Mouse (Mus musculus) forebrain, embryonic 14.5 days (tissue): ENCODE measurements around the gene Srrm2. TPM values are rescaled to one million over a fixed set of nuclear protein-coding genes. Genes with fewer than 3 reads are reported as not detected.
A peak's percentile ranks its signal among the peaks of the same experiment; 100 is the strongest.

Experiments used
- ATAC-seq: fragments of 200-750 bp; cut with Nextera tagmentation; 2 replicates; pipeline ENCODE4 v1.8.0; 2017; ENCODE audit warnings: mild to moderate bottlenecking, moderate library complexity
- DNase-seq: peaks from one replicate; pipeline ENCODE4 v3.0.0-alpha.2; 2015; ENCODE audit warnings: low spot score
- H3K27ac ChIP-seq: fragments of 300-500 bp; sonication (generic); 2 replicates; pipeline ENCODE4 v1.5.1; 2014; ENCODE audit warnings: low read depth, mild to moderate bottlenecking, control low read depth, low read length, moderate library complexity
- H3K27me3 ChIP-seq: fragments of 300-500 bp; sonication (generic); replicated peaks from 2 replicates; pipeline ENCODE4 v1.6.1; 2014; ENCODE audit warnings: low read length, control low read depth, mixed read lengths; ENCODE audit not compliant: control insufficient read depth, insufficient read depth
- H3K36me3 ChIP-seq: fragments of 300-500 bp; sonication (generic); 2 replicates; pipeline ENCODE4 v1.6.1; 2014; ENCODE audit warnings: low read length, control low read depth; ENCODE audit not compliant: control insufficient read depth, insufficient read depth
- H3K4me1 ChIP-seq: fragments of 300-500 bp; sonication (generic); 2 replicates; pipeline ENCODE4 v1.6.1; 2014; ENCODE audit warnings: antibody characterized with exemption, low read length, control low read depth; ENCODE audit not compliant: control insufficient read depth, insufficient read depth
- H3K4me2 ChIP-seq: fragments of 300-500 bp; sonication (generic); 2 replicates; pipeline ENCODE4 v1.6.1; 2014; ENCODE audit warnings: mild to moderate bottlenecking, control low read depth, low read length
- H3K4me3 ChIP-seq: fragments of 300-500 bp; sonication (generic); 2 replicates; pipeline ENCODE4 v1.5.1; 2014; ENCODE audit warnings: low read depth, low read length, control low read depth
- H3K9ac ChIP-seq: fragments of 300-500 bp; sonication (generic); 2 replicates; pipeline ENCODE4 v1.6.1; 2014; ENCODE audit warnings: mild to moderate bottlenecking, low read length, control low read depth, moderate library complexity
- H3K9me3 ChIP-seq: fragments of 300-500 bp; sonication (generic); replicated peaks from 2 replicates; pipeline ENCODE4 v1.6.1; 2016; ENCODE audit warnings: low read length, control low read depth, mixed read lengths; ENCODE audit not compliant: control insufficient read depth
- WGBS: fragments of 180-500 bp; shearing (Covaris S2); extraction: QIAGEN DNeasy Blood & Tissue Kit; methylation state at CpG from one replicate; pipeline ENCODE4 v1.1.7; 2014; 5-methylcytosine and 5-hydroxymethylcytosine counted together
- polyA plus RNA-seq: library from polyadenylated mRNA; unstranded; fragments of >200 nt; fragmentation: Nextera tagmentation; extraction: Ambion mirVana; gene quantifications from 2 replicates; pipeline ENCODE4 v1.2.1, GENCODE M21; 2014

Gene Srrm2
- polyA plus RNA-seq, 1 experiment from 2014 or later, result 226 TPM

DNA sequence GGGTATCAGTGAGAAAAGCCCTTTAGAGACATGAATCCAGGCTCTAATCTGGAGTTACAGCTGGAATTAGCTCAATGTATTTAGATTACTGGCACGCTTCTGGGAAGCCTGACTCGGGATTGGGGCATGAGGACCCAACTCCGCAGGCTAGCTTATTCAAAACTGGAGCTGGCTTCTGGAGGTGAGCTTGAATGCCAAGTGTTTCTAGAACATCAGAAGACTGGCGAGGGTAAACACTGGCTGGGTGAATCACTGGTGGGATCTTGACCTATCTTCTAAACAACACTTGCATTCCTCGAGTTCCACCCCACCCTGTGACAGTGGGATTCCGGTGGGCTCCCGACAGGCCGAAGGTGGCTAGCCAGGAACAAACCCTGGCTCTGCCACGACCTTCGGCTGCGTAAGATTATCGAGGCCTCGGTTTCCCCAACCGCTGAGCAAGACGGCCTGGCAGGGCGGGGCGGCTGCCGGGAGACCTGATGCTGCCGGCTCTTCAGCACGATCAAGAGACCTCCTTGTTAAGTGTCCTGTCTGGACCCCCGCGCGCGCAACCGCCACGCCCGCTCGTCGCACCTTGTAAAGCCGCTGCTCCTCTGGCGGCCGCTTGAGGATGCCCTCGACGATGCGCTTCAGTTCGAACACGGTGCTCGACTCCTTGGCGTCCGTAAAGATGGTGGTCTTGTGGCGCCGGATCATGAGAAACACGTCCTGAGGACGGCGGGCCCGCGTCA is 38.1 kb downstream of the Srrm2 start:
- Histone ChIP-seq H3K4me2 (peak overlapping the region; percentile 76), H3K36me3 (peaks cover 42% of the 10 kb centered on the region), H3K4me1 (peaks cover 14% of the 10 kb centered on the region), H3K9ac (peak overlapping the region; percentile 92), H3K27me3 (0 out of 2 replicates have a peak, but pooled peaks cover 8% of the 10 kb centered on the region), H3K9me3 (no peaks in the 10 kb centered on the region), H3K27ac (peak overlapping the region; percentile 94), H3K4me3 (peak overlapping the region; percentile 79)
- ATAC-seq, result peak; percentile 83
- under 1% methylated on average over 47 of the region's 47 CpGs for WGBS
- DNase-seq, result peak; percentile 58

DNA sequence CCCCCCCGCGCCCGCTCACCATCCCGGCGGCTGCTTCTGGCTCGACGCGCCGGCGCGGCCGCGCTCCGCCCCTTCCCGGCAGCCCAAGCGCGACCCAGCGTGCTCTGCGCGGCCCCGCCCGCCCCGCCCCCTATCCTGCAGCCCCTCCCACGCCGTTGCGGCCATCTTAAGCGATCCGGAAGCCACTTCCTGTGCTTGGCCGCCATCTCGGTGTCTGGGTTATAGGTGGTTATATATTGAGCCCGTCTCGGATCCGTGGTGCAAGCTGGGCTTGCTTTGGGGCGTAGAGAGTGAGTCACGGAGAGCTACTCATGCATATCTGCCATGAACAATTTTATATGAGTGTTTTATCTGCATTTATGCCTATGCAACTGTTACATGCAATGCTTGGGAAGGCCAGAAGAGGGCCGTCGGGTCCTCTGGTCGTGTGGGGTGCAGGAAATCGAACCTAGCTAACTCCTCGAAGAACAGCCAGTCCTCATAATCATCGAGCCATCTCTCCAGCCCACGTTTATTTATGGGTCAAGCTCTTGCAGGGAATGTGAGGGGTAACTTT is 38.8 kb downstream of the Srrm2 start, which contains the start of gene Elob:
Gene Elob (minus strand): TSS at position 73 of the 556 bp plus-strand sequence.
- H3K36me3 ChIP-seq, result peaks cover 34% of the 10 kb centered on the region
- H3K9me3 ChIP-seq, result no peaks in the 10 kb centered on the region
- H3K9ac ChIP-seq, result peak within 1 kb of the TSS; percentile 92
- WGBS, result 1% methylated on average over 32 of the region's 42 CpGs
- H3K4me1 ChIP-seq, result peaks cover 14% of the 10 kb centered on the region
- H3K4me3 ChIP-seq, result peak within 1 kb of the TSS; percentile 79
- ATAC-seq, result peak; percentile 96
- peak within 1 kb of the TSS; percentile 76 for H3K4me2 ChIP-seq
- peak within 1 kb of the TSS; percentile 94 for H3K27ac ChIP-seq
- DNase-seq, result peak; percentile 95
- 0 out of 2 replicates have a peak, but pooled peaks cover 8% of the 10 kb centered on the region for H3K27me3 ChIP-seq

DNA sequence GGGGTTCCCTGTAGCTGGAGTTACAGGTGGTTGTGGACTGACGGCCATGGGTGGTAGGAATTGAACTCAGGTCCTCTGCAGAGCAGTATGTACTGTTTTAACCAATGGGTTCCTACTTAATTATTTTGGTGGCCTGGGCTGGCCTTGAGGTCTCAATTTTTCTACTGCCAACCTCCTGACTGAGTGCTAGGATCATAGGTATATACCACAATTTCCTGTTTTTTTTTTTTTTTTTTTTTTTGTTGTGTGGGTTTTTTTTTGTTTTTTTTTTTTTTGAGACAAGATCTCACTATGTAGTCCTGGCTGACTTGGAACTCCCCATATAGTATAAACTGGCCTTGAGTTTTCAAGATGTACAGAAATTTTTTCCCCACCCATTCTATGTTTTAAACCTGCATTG is 40.9 kb downstream of the Srrm2 start:
- Histone ChIP-seq H3K36me3 (peaks cover 14% of the 10 kb centered on the region), H3K4me2 (no peak overlapping the region), H3K27ac (no peak overlapping the region), H3K9me3 (no peaks in the 10 kb centered on the region), H3K27me3 (0 out of 2 replicates have a peak, but pooled peaks cover 8% of the 10 kb centered on the region), H3K4me3 (no peak overlapping the region), H3K4me1 (peaks cover 14% of the 10 kb centered on the region), H3K9ac (no peak overlapping the region)
- ATAC-seq (no peak), DNase-seq (no peak)
- WGBS, result 97% methylated on average over 1 of the region's 1 CpGs

DNA sequence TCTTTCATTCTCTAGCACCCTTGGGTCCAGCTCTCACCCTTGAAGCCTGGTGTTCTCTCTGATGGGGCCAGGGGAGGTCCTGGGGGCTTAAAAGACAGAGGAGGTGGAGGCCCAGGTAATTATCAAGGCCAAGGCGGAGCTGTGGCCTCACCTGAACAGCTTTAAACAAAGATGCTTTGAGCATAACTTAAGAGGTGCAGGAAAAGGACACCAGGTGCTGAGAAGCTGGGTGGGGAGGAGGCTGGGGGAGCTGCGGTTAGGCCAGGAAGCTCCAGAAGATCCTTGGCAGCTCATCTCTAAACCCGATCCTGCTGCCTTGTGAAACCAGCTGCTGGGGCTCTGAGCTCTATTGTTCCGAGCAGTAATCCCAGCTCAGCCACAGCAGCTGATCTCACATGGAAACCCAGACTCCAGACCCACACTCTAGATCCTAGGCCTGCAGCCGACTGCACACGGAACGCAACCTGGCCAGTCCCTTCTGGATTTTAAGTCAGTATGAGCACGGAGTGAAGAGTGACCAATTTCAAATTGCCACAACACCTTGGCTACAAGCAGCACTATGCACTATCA is 45.8 kb downstream of the Srrm2 start, which contains the start of gene Prss33:
Gene Prss33 (minus strand): TSS at position 51 of the 570 bp plus-strand sequence.
- H3K9ac ChIP-seq, result no peak within 1 kb of the TSS
- no peaks in the 10 kb centered on the region for H3K4me1 ChIP-seq
- no peak within 1 kb of the TSS for H3K27ac ChIP-seq
- no peak for ATAC-seq
- H3K27me3 ChIP-seq, result 0 out of 2 replicates have a peak, but pooled peaks cover 8% of the 10 kb centered on the region
- no peak for DNase-seq
- WGBS, result 58% methylated on average over 8 of the region's 8 CpGs
- H3K36me3 ChIP-seq, result no peaks in the 10 kb centered on the region
- H3K4me3 ChIP-seq, result no peak within 1 kb of the TSS
- no peaks in the 10 kb centered on the region for H3K9me3 ChIP-seq
- H3K4me2 ChIP-seq, result no peak within 1 kb of the TSS

DNA sequence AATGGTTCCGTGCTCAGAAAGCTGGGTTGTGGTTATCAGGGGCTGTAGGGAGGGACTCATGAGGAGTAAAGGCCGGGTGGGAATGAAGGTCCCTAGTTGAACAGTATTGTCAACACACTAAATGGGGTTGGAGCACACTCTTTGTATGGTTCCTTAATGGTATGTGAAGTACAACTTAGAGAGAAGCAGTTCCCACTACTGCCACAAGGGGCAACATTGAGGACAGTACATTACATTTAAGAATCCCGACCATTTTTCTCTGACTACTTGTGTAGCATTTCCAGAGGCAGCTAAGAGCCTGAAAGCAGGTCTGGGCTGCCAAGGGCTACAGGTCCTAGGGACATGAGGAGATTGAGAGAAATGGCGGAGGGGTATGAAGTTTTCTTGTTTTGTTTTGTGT is 50.8 kb downstream of the Srrm2 start:
- Histone ChIP-seq H3K27me3 (no peaks in the 10 kb centered on the region), H3K9me3 (no peaks in the 10 kb centered on the region), H3K4me2 (no peak overlapping the region), H3K27ac (no peak overlapping the region), H3K4me3 (no peak overlapping the region), H3K36me3 (no peaks in the 10 kb centered on the region), H3K9ac (no peak overlapping the region), H3K4me1 (no peaks in the 10 kb centered on the region)
- peak; percentile 86 for DNase-seq
- WGBS, result 28% methylated on average over 4 of the region's 4 CpGs
- ATAC-seq, result no peak

DNA sequence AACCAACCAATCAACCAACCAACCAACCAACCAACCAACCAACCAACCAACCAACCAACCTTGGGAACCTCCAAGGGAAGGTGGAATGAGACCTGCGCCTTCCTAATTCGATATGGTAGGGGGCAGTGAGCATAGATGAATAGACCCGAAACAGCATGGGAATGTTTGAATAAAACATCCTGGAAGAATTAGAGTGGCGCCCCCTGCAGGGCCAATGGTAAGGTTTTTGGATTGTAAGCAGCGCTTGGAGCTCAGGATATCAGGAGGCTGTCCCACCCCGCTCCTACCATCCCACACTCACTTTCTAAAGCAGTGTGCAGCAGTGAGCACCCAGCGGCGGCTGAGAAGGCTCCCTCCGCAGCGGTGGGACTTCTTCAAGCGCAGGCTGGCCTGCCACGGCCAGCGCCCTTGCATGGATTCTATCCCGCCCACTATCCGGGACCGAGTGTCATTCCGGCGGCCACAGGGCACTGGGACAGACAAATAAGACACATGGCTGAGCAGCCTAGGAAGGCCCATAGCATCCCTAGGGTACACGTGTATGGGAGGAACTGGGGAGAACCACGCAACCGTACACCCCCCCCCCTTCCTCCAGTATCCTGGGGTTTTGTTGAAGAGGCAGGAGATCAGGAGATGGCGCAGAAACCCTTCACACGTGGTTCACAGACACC is 52.9 kb downstream of the Srrm2 start:
- DNase-seq (no peak), ATAC-seq (no peak)
- Histone ChIP-seq H3K4me1 (no peaks in the 10 kb centered on the region), H3K9ac (no peak overlapping the region), H3K4me2 (peak overlapping the region; percentile 8; the same call in 1 of the 2 replicates), H3K27me3 (no peaks in the 10 kb centered on the region), H3K36me3 (no peaks in the 10 kb centered on the region), H3K27ac (no peak overlapping the region), H3K4me3 (no peak overlapping the region), H3K9me3 (no peaks in the 10 kb centered on the region)
- WGBS, result 46% methylated on average over 23 of the region's 23 CpGs

DNA sequence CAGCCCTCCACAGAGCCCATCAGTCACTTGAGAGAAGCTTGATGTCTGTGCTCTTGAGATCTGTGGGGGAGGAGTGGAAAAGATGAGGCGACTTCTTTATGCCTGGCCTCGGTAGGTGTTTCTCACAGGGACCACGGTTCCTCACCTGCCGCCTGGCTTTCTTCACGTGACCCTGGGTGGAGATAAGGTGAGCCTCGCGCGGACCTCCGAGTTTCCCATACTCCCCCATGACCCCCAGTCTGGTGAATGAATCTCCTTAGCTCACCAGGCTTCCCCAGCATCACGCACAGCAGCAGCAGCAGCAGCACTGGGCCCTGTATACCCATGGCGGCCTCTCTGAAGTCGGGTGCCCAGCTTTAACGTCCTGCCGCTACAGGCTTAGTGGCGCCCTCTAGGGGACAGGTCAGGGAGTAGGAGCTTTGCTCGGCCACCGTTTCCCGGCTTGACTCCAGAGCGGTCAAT is 53.5 kb downstream of the Srrm2 start, which contains the start of the genes Prss32 and Prss41:
Gene Prss32 (plus strand): TSS at position 44 of the 462 bp plus-strand sequence.
Gene Prss41 (minus strand): TSS at position 361 of the 462 bp plus-strand sequence.
- H3K4me2 ChIP-seq, result peak within 1 kb of the TSS; percentile 8; the same call in 1 of the 2 replicates
- DNase-seq (peak; percentile 46), ATAC-seq (no peak)
- H3K27me3 ChIP-seq, result no peaks in the 10 kb centered on the region
- no peaks in the 10 kb centered on the region for H3K36me3 ChIP-seq
- 17% methylated on average over 19 of the region's 19 CpGs for WGBS
- H3K27ac ChIP-seq, result no peak within 1 kb of the TSS
- no peak within 1 kb of the TSS for H3K4me3 ChIP-seq
- no peaks in the 10 kb centered on the region for H3K9me3 ChIP-seq
- H3K9ac ChIP-seq, result no peak within 1 kb of the TSS
- H3K4me1 ChIP-seq, result no peaks in the 10 kb centered on the region

DNA sequence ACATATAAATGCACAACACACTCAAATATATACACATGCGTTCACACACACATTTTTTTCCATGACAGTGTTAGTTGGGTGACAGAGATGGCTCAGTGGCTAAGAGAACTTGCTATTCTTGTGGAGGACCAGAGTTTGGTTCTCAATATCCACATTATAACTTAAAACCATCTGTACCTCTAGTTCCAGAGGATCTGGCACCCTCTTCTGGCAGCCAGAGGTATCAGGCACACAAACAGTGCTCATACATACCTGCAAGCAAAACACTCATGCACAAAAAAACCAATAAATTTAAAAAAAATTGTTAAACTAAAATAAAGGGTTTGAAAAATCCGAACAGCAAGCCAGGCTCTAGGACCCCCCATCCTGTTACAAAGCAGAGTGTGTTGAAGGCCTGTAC is 59.7 kb downstream of the Srrm2 start:
- Histone ChIP-seq H3K4me1 (no peaks in the 10 kb centered on the region), H3K27me3 (no peaks in the 10 kb centered on the region), H3K4me3 (no peak overlapping the region), H3K9me3 (no peaks in the 10 kb centered on the region), H3K27ac (no peak overlapping the region), H3K36me3 (no peaks in the 10 kb centered on the region), H3K4me2 (no peak overlapping the region), H3K9ac (no peak overlapping the region)
- ATAC-seq, result no peak
- 58% methylated on average over 2 of the region's 2 CpGs for WGBS
- no peak for DNase-seq
